Mouse (Mus musculus): ENCODE data around the gene Fmnl2. TPM values are rescaled to one million over a fixed set of nuclear protein-coding genes. Genes with fewer than 3 reads are reported as not detected.

The Fmnl2 gene
- polyA plus RNA-seq, 1 experiment from 2014 or later: 14.7 TPM

DNA sequence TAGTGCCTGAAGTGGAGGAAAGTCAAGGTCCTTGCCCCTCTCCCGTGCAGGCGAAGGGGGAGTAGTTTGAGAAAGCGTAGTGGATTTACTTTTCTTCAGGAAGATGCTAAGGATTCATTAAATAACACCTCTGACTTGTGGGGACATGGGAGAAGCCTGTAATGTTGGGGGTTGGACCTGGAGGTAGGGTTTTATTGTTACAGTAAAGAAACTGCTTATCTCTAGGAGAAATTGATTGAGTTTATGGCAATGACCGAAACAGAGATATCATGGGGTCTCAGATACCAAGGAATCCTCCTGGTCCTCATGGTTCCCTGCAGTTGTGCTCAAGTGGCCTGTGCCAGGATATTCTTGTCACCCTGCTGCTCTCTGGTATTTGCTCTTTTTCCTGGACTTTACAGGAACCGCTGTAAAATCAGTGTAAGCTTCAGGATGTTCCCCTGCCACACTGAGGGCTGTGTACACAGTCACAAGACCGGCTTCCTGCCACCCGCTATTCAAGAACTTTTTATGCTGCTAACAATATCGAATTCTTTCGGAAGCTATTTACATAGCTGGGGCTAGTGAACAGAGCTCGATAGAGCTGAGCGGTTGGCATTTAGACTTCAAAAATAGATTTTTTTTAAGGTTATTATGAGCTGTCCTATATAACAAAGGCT lies 130.1 kb downstream of the Fmnl2 start:
- Histone ChIP-seq H3K36me3 (no peaks in the 10 kb centered on the region), H3K9me3 (no peaks in the 10 kb centered on the region), H3K9ac (replicated peaks) (no peak overlapping the region), H3K27me3 (no peaks in the 10 kb centered on the region), H3K4me2 (no peak overlapping the region), H3K4me3 (replicated peaks) (no peak overlapping the region), H3K27ac (no peak overlapping the region), H3K4me1 (replicated peaks) (peaks cover 37% of the 10 kb centered on the region)
- no peak for ATAC-seq (ENCODE audit: insufficient number of reproducible peaks, insufficient read depth, low FRiP score, low TSS enrichment, low read depth)
- 78% methylated on average over 11 of the region's 11 CpGs for WGBS

DNA sequence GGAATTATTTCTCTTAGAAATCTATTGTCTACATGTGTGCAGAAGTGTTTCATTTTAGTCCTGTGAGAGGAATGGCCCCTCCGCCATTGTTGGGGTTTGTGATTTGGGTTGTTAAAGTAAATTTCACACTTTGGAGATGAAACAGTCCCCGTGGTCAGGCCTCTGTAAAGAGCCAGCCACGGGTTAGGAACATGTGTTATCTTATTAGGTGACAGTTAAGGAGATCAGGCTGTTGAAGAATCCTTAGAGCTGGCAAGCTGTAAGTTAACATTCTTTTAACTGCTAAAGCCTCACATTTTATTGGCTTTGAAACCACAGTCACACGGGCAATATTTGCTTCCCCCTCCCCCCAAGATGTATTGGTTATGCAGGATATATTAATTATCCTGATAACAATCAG lies 131.7 kb downstream of the Fmnl2 start:
- H3K27ac ChIP-seq: no peak overlapping the region
- no peak overlapping the region for H3K4me3 ChIP-seq (replicated peaks)
- no peak overlapping the region for H3K4me2 ChIP-seq
- H3K36me3 ChIP-seq: no peaks in the 10 kb centered on the region
- no peak overlapping the region for H3K9ac ChIP-seq (replicated peaks)
- 49% methylated on average over 4 of the region's 4 CpGs for WGBS
- H3K27me3 ChIP-seq: no peaks in the 10 kb centered on the region
- no peak for ATAC-seq (ENCODE audit: insufficient number of reproducible peaks, insufficient read depth, low FRiP score, low TSS enrichment, low read depth)
- H3K9me3 ChIP-seq: no peaks in the 10 kb centered on the region
- H3K4me1 ChIP-seq (replicated peaks): peaks cover 31% of the 10 kb centered on the region

DNA sequence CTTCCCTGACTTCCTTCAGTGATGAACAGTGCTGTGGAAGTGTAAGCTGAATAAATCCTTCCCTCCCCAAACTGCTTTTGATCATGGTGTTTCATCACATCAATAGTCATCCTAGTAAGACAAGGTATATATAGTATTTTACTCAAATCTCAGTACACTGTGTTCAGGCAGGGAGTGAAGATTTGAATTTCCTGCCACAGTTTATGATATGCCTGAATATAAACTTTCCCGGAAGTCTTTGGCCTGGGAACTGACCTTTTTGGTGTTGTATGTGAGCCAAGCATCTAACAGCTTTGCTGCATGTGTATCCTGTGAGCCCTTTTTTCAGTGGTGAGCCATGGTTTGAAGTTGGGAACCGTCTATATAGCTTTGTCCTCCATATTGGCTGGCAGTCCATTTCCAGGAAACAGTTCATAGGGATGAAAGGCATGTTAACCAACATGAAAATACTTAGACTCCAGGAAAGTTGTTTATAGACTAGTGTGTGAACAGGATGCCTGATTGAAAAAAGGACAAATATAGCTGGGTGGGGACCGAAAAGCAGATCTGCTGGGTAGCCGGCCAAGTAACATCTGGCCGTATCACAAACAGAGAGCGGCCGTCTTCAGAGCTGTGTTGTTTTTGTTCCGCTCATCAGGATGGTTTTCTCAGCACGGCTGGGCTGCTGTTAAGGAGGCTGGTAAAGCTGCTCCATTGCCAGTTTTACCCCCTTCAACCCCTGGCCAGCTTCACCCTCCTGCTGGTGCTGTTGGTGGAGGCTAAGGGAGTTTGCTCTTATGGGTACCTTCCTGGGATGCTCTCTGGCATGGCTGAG lies 133.4 kb downstream of the Fmnl2 start:
- 74% methylated on average over 9 of the region's 9 CpGs for WGBS
- Histone ChIP-seq H3K4me1 (replicated peaks) (peaks cover 15% of the 10 kb centered on the region), H3K27me3 (no peaks in the 10 kb centered on the region), H3K9ac (replicated peaks) (no peak overlapping the region), H3K4me3 (replicated peaks) (no peak overlapping the region), H3K36me3 (no peaks in the 10 kb centered on the region), H3K27ac (0 out of 2 replicates have a peak overlapping the region, but pooled peaks have one; percentile 42), H3K4me2 (no peak overlapping the region), H3K9me3 (no peaks in the 10 kb centered on the region)
- ATAC-seq (ENCODE audit: insufficient number of reproducible peaks, insufficient read depth, low FRiP score, low TSS enrichment, low read depth): no peak

DNA sequence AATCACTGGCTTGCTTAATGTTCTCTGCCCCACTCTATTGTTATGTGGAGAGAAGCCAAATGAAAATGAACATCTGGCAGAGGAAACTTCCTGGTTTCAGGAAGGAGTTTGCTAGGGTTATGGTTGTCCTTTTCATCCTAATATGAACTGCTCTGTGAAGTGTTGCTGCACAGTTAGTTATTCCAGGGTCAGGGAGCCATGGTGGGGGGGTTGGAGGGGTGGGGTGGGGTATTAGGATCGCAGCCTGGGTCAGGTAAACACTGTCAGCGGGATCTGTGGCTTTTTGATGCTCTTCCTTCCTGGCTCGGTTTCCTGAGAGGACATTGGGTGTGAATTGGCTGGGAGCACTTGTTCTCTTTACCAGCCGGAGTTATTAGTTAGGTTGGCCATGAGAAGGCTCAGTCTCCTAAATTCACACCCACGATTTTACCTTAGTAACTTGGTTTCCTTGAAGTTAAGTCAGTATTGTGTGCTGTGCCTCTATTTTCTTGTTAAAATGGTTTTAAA lies 134.1 kb downstream of the Fmnl2 start:
- ATAC-seq (ENCODE audit: insufficient number of reproducible peaks, insufficient read depth, low FRiP score, low TSS enrichment, low read depth): no peak
- H3K9ac ChIP-seq (replicated peaks): no peak overlapping the region
- no peak overlapping the region for H3K4me2 ChIP-seq
- no peak overlapping the region for H3K4me3 ChIP-seq (replicated peaks)
- H3K27ac ChIP-seq: 0 out of 2 replicates have a peak overlapping the region, but pooled peaks have one; percentile 42
- H3K36me3 ChIP-seq: no peaks in the 10 kb centered on the region
- no peaks in the 10 kb centered on the region for H3K9me3 ChIP-seq
- 70% methylated on average over 5 of the region's 5 CpGs for WGBS
- H3K4me1 ChIP-seq (replicated peaks): peaks cover 15% of the 10 kb centered on the region
- H3K27me3 ChIP-seq: no peaks in the 10 kb centered on the region

DNA sequence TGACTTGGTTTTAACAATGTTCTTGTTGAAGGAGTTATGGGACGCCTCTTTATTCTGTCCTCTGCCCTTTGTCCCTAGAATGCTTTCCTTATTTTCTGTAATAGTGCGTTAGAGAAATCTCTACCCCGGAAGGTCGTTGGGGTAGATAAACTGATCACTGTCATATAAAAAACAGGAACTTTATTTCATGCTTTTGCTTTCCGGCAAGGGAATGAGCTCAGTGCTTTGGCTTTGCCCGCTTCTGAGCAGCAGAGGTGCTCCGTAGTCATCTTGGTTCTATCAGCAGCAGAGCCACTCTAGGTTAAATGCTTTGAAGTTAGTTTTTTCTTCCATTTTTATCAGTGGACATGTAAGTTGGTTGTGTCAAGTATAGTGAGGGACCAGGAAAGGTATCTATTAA lies 135.6 kb downstream of the Fmnl2 start:
- Histone ChIP-seq H3K9ac (replicated peaks) (no peak overlapping the region), H3K4me3 (replicated peaks) (no peak overlapping the region), H3K9me3 (no peaks in the 10 kb centered on the region), H3K4me1 (replicated peaks) (peaks cover 9% of the 10 kb centered on the region), H3K27ac (no peak overlapping the region), H3K36me3 (no peaks in the 10 kb centered on the region), H3K27me3 (no peaks in the 10 kb centered on the region), H3K4me2 (no peak overlapping the region)
- WGBS: 92% methylated on average over 7 of the region's 7 CpGs
- ATAC-seq (ENCODE audit: insufficient number of reproducible peaks, insufficient read depth, low FRiP score, low TSS enrichment, low read depth): no peak

DNA sequence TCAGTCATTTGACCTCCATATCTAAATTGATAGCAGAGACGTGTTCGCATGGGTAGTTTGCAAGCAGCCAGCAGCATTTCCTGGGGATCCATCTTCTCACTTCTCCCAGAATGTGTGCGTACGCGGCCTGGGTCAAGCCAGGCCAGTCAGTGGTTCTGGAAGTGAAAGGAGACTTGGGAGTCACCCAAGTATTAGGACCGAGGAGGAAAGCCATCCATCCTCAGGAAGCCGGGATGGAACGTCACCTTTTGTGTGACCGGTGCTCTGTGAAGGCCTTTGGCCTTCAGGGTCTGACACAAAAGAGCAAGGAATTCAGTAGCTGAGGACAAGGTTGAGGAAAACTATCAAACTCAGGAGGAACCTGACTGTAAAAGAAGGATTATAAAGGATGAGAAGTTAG lies 136.9 kb downstream of the Fmnl2 start:
- Histone ChIP-seq H3K27me3 (no peaks in the 10 kb centered on the region), H3K9me3 (no peaks in the 10 kb centered on the region), H3K4me2 (no peak overlapping the region), H3K27ac (no peak overlapping the region), H3K36me3 (no peaks in the 10 kb centered on the region), H3K4me1 (replicated peaks) (peaks cover 9% of the 10 kb centered on the region), H3K4me3 (replicated peaks) (no peak overlapping the region), H3K9ac (replicated peaks) (no peak overlapping the region)
- 93% methylated on average over 9 of the region's 9 CpGs for WGBS
- no peak for ATAC-seq (ENCODE audit: insufficient number of reproducible peaks, insufficient read depth, low FRiP score, low TSS enrichment, low read depth)

DNA sequence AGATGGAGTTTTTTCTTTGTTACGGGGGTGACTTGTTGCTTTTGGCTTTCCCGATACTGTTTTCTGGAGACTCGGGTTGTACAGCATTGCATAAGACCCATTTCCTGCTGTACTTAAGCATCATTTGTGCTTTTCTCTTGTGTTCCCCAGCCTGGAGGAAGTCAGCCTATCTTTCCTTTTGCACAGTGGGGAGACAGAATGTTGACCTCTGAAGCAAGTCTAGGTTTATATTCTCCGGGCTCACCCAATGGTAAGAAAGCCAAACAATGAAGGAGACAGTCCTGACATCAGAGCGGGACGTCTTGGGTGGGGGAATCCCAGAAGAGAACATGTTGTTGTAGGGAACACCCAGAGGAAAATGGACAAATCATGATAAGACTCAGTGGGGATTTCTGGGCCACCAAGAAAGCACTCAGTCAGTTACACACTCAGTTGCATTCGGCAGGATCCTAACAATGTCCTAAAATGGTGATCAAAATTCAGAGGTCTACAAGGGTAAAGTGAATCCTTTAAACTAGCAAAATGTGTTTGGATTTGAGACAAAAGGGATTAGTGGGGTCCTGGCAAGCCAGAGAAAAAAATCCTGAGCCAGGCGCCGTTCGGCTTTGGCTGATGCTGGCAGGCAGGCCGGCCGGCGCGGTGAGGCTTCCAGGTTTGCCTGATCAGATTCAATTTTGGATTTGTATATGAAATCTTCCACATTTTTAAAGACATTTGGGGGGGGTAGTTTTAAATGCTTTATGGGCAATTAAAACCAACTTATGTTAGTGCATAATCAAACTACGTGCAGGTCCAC lies 140.5 kb downstream of the Fmnl2 start:
- Histone ChIP-seq H3K4me2 (no peak overlapping the region), H3K9me3 (no peaks in the 10 kb centered on the region), H3K27me3 (no peaks in the 10 kb centered on the region), H3K4me3 (replicated peaks) (no peak overlapping the region), H3K27ac (no peak overlapping the region), H3K36me3 (no peaks in the 10 kb centered on the region), H3K4me1 (replicated peaks) (no peaks in the 10 kb centered on the region), H3K9ac (replicated peaks) (no peak overlapping the region)
- no peak for ATAC-seq (ENCODE audit: insufficient number of reproducible peaks, insufficient read depth, low FRiP score, low TSS enrichment, low read depth)
- 86% methylated on average over 15 of the region's 15 CpGs for WGBS

DNA sequence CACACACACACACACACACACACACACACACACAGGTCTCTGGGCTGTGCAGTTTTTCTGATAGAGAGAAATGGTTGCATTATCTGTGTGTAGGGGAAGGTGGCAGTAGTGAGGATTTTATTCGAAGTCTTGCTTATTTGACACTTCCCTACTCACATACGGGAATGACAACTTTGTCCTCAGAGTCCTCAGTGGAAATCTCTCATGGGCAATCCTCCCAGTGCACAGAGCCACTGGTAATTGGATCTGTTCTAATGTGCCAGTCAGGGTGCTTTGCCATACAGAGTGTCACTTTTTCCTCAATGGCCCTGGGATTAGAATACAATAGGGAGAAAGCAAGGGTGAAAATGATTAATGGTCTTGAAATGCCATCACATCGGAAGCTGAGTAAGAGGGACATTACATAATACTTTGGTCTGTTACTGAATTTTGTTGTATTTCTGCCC lies 141.9 kb downstream of the Fmnl2 start:
- H3K9me3 ChIP-seq: no peaks in the 10 kb centered on the region
- no peak for ATAC-seq (ENCODE audit: insufficient number of reproducible peaks, insufficient read depth, low FRiP score, low TSS enrichment, low read depth)
- H3K4me1 ChIP-seq (replicated peaks): no peaks in the 10 kb centered on the region
- H3K4me3 ChIP-seq (replicated peaks): no peak overlapping the region
- no peak overlapping the region for H3K27ac ChIP-seq
- no peaks in the 10 kb centered on the region for H3K27me3 ChIP-seq
- no peak overlapping the region for H3K9ac ChIP-seq (replicated peaks)
- 70% methylated on average over 3 of the region's 3 CpGs for WGBS
- no peaks in the 10 kb centered on the region for H3K36me3 ChIP-seq
- H3K4me2 ChIP-seq: no peak overlapping the region

DNA sequence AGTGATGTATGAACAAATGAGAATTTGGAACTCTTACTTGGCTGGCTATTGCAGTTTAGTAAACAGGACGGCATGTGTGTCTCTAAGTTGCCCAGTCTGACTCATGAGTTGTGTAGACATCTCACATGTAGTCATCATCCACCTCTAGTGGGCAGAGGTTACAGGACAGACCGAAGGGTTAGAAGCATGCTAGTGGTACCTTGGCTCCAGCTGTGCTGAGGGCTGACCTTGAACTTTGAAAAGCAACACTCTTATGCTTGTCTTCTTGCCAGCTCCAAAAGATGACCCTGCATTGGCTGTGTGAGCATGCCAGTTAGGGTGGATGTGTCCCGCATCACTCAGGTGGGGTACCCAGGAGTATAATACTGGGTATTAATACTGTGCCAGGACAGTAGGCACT lies 142.8 kb downstream of the Fmnl2 start:
- Histone ChIP-seq H3K27me3 (no peaks in the 10 kb centered on the region), H3K9me3 (no peaks in the 10 kb centered on the region), H3K4me2 (no peak overlapping the region), H3K36me3 (no peaks in the 10 kb centered on the region), H3K27ac (no peak overlapping the region), H3K4me1 (replicated peaks) (0 out of 2 replicates have a peak, but pooled peaks cover 3% of the 10 kb centered on the region), H3K9ac (replicated peaks) (no peak overlapping the region), H3K4me3 (replicated peaks) (no peak overlapping the region)
- ATAC-seq (ENCODE audit: insufficient number of reproducible peaks, insufficient read depth, low FRiP score, low TSS enrichment, low read depth): no peak
- 91% methylated on average over 3 of the region's 3 CpGs for WGBS

DNA sequence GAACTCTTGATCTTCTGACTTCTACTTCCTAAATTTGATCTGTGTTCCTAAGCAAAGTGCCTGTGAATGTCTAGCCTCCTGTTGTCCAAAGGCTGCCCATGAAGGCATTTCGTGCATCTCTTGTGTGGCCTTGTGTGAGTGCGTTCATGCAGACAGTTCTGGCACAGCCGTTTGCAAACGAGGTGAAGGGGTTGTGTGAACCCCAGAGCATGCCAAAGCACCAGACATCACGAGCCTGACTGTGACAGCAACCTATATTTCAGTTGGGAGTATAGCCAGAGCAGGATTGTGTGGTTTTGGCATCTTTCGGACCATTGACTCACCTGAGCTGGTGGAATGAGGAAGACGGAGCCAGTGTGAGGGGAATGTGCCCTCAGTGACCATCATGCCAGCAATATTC lies 148.5 kb downstream of the Fmnl2 start:
- ATAC-seq (ENCODE audit: insufficient number of reproducible peaks, insufficient read depth, low FRiP score, low TSS enrichment, low read depth): no peak
- no peak overlapping the region for H3K4me3 ChIP-seq (replicated peaks)

DNA sequence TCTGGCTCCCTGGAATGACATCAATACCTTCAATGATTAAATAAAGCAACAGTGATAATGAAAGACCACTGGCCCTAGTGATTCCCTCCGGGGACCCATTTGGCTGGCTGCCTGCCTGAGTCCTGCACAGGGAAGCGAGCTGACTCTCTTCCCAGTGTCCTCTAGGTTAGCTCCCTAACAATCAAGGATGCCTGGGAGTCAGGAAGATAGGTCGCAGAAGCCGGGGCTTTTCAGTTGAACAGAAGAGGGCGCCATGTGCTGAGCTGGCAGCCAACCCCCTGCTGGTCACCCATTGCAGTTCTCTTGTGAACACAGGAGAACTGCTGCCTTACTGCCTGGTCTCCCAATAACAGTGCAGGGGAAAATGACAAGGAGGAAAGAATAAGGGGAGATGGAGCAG lies 149.5 kb downstream of the Fmnl2 start:
- H3K27me3 ChIP-seq: no peaks in the 10 kb centered on the region
- no peak overlapping the region for H3K4me3 ChIP-seq (replicated peaks)
- H3K9ac ChIP-seq (replicated peaks): no peak overlapping the region
- H3K36me3 ChIP-seq: no peaks in the 10 kb centered on the region
- no peak overlapping the region for H3K27ac ChIP-seq
- H3K4me2 ChIP-seq: no peak overlapping the region
- H3K4me1 ChIP-seq (replicated peaks): peaks cover 8% of the 10 kb centered on the region
- H3K9me3 ChIP-seq: no peaks in the 10 kb centered on the region
- no peak for ATAC-seq (ENCODE audit: insufficient number of reproducible peaks, insufficient read depth, low FRiP score, low TSS enrichment, low read depth)
- 23% methylated on average over 5 of the region's 5 CpGs for WGBS

More for the DNA sequence above, 148.5 kb downstream of the Fmnl2 start:
- Histone ChIP-seq H3K27me3 (no peaks in the 10 kb centered on the region), H3K9me3 (no peaks in the 10 kb centered on the region), H3K4me2 (no peak overlapping the region), H3K4me1 (replicated peaks) (peaks cover 3% of the 10 kb centered on the region; the same call in 1 of the 2 replicates), H3K9ac (replicated peaks) (no peak overlapping the region), H3K36me3 (no peaks in the 10 kb centered on the region), H3K27ac (no peak overlapping the region)
- WGBS: 85% methylated on average over 7 of the region's 7 CpGs

All from limb, embryonic 12.5 days (tissue).